Mouse (Mus musculus) intestine, postnatal 0 days (tissue): ENCODE measurements around the gene 4930455H04Rik. TPM values are rescaled to one million over a fixed set of nuclear protein-coding genes. Genes with fewer than 3 reads are reported as not detected.

Experiments
- ATAC-seq: fragments of 200-750 bp; cut with Nextera tagmentation; 2 replicates; pipeline ENCODE4 v1.8.0; 2017; ENCODE audit warnings: mild to moderate bottlenecking, moderate TSS enrichment, moderate library complexity
- H3K27ac ChIP-seq: fragments of 300-500 bp; sonication (generic); 2 replicates; pipeline ENCODE4 v1.5.1; 2014; ENCODE audit warnings: mild to moderate bottlenecking, low read depth, low read length, moderate library complexity
- H3K27me3 ChIP-seq: fragments of 300-500 bp; sonication (generic); replicated peaks from 2 replicates; pipeline ENCODE4 v1.6.1; 2014; ENCODE audit warnings: low read length, mixed read lengths; ENCODE audit not compliant: control insufficient read depth, insufficient read depth
- H3K36me3 ChIP-seq: fragments of 300-500 bp; sonication (generic); 2 replicates; pipeline ENCODE4 v1.6.1; 2014; ENCODE audit warnings: mild to moderate bottlenecking, moderate library complexity; ENCODE audit not compliant: control insufficient read depth, insufficient read depth
- H3K4me1 ChIP-seq: fragments of 300-500 bp; sonication (generic); replicated peaks from 2 replicates; pipeline ENCODE4 v1.6.1; 2014; ENCODE audit warnings: antibody characterized with exemption, low read length, mixed read lengths; ENCODE audit not compliant: control insufficient read depth, insufficient read depth
- H3K4me2 ChIP-seq: fragments of 300-500 bp; sonication (generic); replicated peaks from 2 replicates; pipeline ENCODE4 v1.6.1; 2014; ENCODE audit warnings: low read depth, mild to moderate bottlenecking, moderate library complexity
- H3K4me3 ChIP-seq: fragments of 300-500 bp; sonication (generic); 2 replicates; pipeline ENCODE4 v1.5.1; 2014; ENCODE audit warnings: low read depth, low read length
- H3K9ac ChIP-seq: fragments of 300-500 bp; sonication (generic); 2 replicates; pipeline ENCODE4 v1.6.1; 2014; ENCODE audit warnings: mild to moderate bottlenecking, low read depth, low read length
- H3K9me3 ChIP-seq: fragments of 300-500 bp; sonication (generic); 2 replicates; pipeline ENCODE4 v1.6.1; 2016; ENCODE audit warnings: mixed run types; ENCODE audit not compliant: control insufficient read depth
- CTCF ChIP-seq: sonication (generic); IDR thresholded peaks from 2 replicates; pipeline ENCODE4 v1.5.1; 2016; ENCODE audit warnings: low read depth, mild to moderate bottlenecking, control low read depth, antibody characterized with exemption, moderate library complexity
- WGBS: fragments of 180-500 bp; shearing (Covaris S2); extraction: QIAGEN DNeasy Blood & Tissue Kit; methylation state at CpG from one replicate; pipeline ENCODE4 v1.1.7; 2014; 5-methylcytosine and 5-hydroxymethylcytosine counted together
- polyA plus RNA-seq: library from polyadenylated mRNA; unstranded; fragments of >200 nt; fragmentation: Nextera tagmentation; extraction: Ambion mirVana; gene quantifications from 2 replicates; pipeline ENCODE4 v1.2.1, GENCODE M21; 2015

The 4930455H04Rik gene
- polyA plus RNA-seq, 1 experiment from 2014 or later: not detected

- no peak for ATAC-seq
- Histone ChIP-seq H3K36me3 (no peaks in the 10 kb centered on the region), H3K4me2 (no peak overlapping the region), H3K4me1 (no peaks in the 10 kb centered on the region), H3K9me3 (no peaks in the 10 kb centered on the region), H3K27ac (no peak overlapping the region), H3K27me3 (no peaks in the 10 kb centered on the region), H3K4me3 (no peak overlapping the region), H3K9ac (no peak overlapping the region)
- WGBS: 57% methylated on average over 4 of the region's 4 CpGs
- no peak for TF ChIP-seq CTCF
These were observed 4.9 kb upstream of the 4930455H04Rik start for GRCm38 (mm10) chr3:116963213-116963612.

- no peak for TF ChIP-seq CTCF
- no peak overlapping the region for H3K4me3 ChIP-seq
- H3K9ac ChIP-seq: no peak overlapping the region
- H3K9me3 ChIP-seq: no peaks in the 10 kb centered on the region
- no peak for ATAC-seq
- WGBS: 83% methylated on average over 9 of the region's 9 CpGs
- no peak overlapping the region for H3K4me2 ChIP-seq
- no peaks in the 10 kb centered on the region for H3K27me3 ChIP-seq
- H3K36me3 ChIP-seq: no peaks in the 10 kb centered on the region
- H3K4me1 ChIP-seq: no peaks in the 10 kb centered on the region
- H3K27ac ChIP-seq: no peak overlapping the region
These were observed 3.6 kb upstream of the 4930455H04Rik start for GRCm38 (mm10) chr3:116964426-116964825.

DNA sequence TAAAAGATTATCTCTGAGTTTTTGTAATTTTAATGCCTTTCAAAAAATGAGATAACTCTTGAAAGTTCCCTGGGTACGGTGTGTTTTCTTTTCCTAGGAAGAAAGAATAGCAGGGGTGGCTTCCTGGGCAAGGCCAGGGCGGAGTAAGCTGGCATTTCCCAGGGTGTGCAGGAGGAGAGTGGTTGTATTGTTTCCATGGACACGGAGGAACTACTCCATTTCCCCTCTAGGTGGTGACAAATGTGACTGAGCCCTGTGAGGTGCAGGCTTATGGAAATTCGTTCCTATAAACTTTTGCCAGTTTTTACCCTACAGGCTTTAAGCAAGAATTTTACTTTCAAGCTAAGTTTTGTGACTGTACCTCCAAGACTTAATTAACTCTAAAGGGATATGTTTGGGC lies 1.8 kb upstream of the 4930455H04Rik start:
- WGBS: 33% methylated on average over 4 of the region's 4 CpGs
- H3K27ac ChIP-seq: no peak overlapping the region
- H3K4me3 ChIP-seq: no peak overlapping the region
- no peaks in the 10 kb centered on the region for H3K27me3 ChIP-seq
- peak; percentile 60; the same call in 1 of the 2 replicates for ATAC-seq
- TF ChIP-seq CTCF: peak; percentile 68
- no peaks in the 10 kb centered on the region for H3K36me3 ChIP-seq
- H3K4me1 ChIP-seq: no peaks in the 10 kb centered on the region
- H3K4me2 ChIP-seq: no peak overlapping the region; the same call in 1 of the 2 replicates
- no peaks in the 10 kb centered on the region for H3K9me3 ChIP-seq
- H3K9ac ChIP-seq: no peak overlapping the region

GRCm38 (mm10) chr3:116966800-116967199 lies 1.3 kb upstream of the 4930455H04Rik start:
- no peaks in the 10 kb centered on the region for H3K36me3 ChIP-seq
- no peak for ATAC-seq
- H3K27me3 ChIP-seq: no peaks in the 10 kb centered on the region
- WGBS: 71% methylated on average over 6 of the region's 6 CpGs
- H3K9me3 ChIP-seq: no peaks in the 10 kb centered on the region
- no peak overlapping the region for H3K9ac ChIP-seq
- H3K4me1 ChIP-seq: no peaks in the 10 kb centered on the region
- no peak overlapping the region for H3K4me3 ChIP-seq
- peak overlapping the region; percentile 13; the same call in 1 of the 2 replicates for H3K4me2 ChIP-seq
- TF ChIP-seq CTCF: no peak
- no peak overlapping the region for H3K27ac ChIP-seq

- no peak for ATAC-seq
- Histone ChIP-seq H3K36me3 (no peaks in the 10 kb centered on the region), H3K9ac (no peak overlapping the region), H3K4me3 (no peak overlapping the region), H3K9me3 (no peaks in the 10 kb centered on the region), H3K4me2 (no peak overlapping the region), H3K4me1 (no peaks in the 10 kb centered on the region), H3K27ac (no peak overlapping the region), H3K27me3 (no peaks in the 10 kb centered on the region)
- TF ChIP-seq CTCF: no peak
- 86% methylated on average over 6 of the region's 6 CpGs for WGBS
These were observed 631 bp upstream of the 4930455H04Rik start for GRCm38 (mm10) chr3:116967436-116967835.

GRCm38 (mm10) chr3:116968540-116968997 lies 502 bp downstream of the 4930455H04Rik start, which contains the start of gene Palmd:
Gene Palmd (minus strand): TSS chr3:116968987.
- no peak; the same call in 1 of the 2 replicates for ATAC-seq
- Histone ChIP-seq H3K4me3 (peak within 1 kb of the TSS; percentile 37), H3K4me1 (no peaks in the 10 kb centered on the region), H3K27ac (no peak within 1 kb of the TSS), H3K27me3 (no peaks in the 10 kb centered on the region), H3K4me2 (peak within 1 kb of the TSS; percentile 59), H3K9ac (peak within 1 kb of the TSS; percentile 31), H3K36me3 (no peaks in the 10 kb centered on the region), H3K9me3 (no peaks in the 10 kb centered on the region)
- no peak for TF ChIP-seq CTCF
- 4% methylated on average over 17 of the region's 17 CpGs for WGBS
